Mouse (Mus musculus): Measurements from ENCODE around the gene Ctxn2. TPM values are rescaled to one million over a fixed set of nuclear protein-coding genes. Genes with fewer than 3 reads are reported as not detected.
"Not testable (repeated sequence)": the region's sequence is repeated elsewhere in the genome, so short reads cannot be mapped to it uniquely, and the experiment has no call there.

Gene Ctxn2
- total RNA-seq (2021), result not detected
- long read RNA-seq, experiment 1, result 0 reads
- long read RNA-seq, experiment 2, partial matches to known transcripts, result 1 of 1 reads
- long read RNA-seq, experiment 2, other reads (novel, unspliced or antisense), result 0 of 1 reads

DNA sequence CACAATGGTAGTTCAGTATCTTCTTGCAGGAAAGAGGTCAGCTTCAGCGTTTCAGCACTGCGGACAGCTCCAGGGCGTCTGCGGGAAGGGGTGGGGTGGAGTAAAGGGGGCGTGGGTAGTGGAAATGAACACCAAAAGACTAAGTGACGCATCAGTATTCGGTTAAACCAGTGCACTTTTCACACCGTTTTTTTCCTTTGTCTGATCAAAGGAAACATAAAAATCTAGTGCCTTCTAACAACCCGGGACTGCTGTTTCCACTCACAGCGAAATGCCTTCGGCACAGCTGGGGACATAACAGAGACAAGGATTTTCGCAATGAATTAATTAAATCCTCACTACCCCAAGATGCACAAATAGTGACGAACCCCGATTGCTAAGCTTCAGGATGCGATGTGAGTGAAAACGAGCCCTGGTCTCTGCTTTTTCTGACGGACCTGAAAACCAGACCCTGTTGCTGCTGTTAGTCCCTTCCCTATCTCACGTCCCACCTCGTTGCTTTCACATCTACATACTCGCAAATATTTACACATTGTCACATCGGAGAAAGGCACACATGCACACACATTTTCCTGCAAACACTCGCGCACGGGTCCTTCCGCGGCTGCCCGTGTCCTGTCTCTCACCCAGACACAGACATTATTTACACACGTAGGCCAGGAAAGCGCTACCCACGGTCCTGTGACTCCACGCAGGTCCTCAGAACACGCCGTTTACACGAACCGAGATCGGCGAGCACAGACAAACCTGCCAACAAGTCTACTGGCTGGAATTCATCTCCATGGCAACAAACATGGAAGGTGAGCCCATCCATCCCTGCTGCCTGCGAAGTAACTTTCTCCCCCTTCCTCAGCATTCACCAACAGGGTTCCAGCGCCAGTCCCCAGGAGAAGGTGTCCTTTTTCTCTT, at the start of gene Ctxn2:
Gene Ctxn2, plus strand, starts transcription at position 790 of the 909 bp plus-strand sequence.
- DNase-seq (ENCODE audit: low spot score in 2 of 2), result peak; percentile 76 to 78

- no peak for DNase-seq (ENCODE audit: low spot score in 2 of 2)
These were observed 47.7 kb upstream of the Ctxn2 start for GRCm38 (mm10) chr2:125088757-125089156.

- not testable (repeated sequence) for DNase-seq (ENCODE audit: low spot score in 2 of 2)
These were observed 44.4 kb upstream of the Ctxn2 start for GRCm38 (mm10) chr2:125092123-125092522.

GRCm38 (mm10) chr2:125104491-125104890, 32.0 kb upstream of the Ctxn2 start:
- not testable (repeated sequence) for DNase-seq (ENCODE audit: low spot score in 2 of 2)

- not testable (repeated sequence) for DNase-seq (ENCODE audit: low spot score in 2 of 2)
These were observed 30.0 kb upstream of the Ctxn2 start for GRCm38 (mm10) chr2:125106536-125106935.

DNA sequence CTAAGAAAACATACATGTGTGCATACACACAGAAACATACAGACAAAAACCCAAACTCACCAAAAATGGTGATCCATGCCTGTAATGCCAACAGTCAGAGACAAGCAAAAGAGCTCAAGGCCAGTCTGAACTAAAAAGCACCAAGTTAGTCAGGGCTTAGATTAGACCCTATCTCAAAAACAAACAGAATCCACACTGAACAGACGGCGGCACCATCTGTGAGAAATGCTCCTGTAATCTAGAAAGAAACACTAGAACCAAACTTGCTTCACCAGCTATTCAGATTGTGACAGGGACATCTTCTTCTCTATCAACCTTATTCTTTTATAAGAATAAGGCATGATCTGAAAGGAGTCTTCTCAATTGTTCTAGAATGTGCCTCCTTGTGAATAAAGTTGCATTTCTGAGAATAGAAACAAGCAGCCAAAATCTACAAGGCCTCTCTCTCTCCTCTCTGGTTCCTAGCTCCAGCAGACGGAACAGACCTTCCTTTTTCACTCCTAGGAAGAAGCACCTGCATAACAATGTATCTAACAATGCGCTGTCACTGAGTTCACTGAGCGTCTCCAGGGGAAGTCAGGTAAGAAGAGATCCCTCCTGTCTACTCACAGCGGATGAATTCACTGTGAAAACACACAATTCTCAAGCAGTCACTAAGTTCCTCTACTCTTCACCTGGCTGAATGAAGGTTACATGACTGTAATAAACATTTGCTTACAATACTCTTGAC, 16.9 kb upstream of the Ctxn2 start:
- DNase-seq (ENCODE audit: low spot score in 2 of 2), result no peak

GRCm38 (mm10) chr2:125122288-125122623, 14.2 kb upstream of the Ctxn2 start:
- no peak for DNase-seq (ENCODE audit: low spot score in 2 of 2)

GRCm38 (mm10) chr2:125122624-125123476, 13.6 kb upstream of the Ctxn2 start:
- DNase-seq (ENCODE audit: low spot score in 2 of 2), result peak; percentile 51 to 54

DNA sequence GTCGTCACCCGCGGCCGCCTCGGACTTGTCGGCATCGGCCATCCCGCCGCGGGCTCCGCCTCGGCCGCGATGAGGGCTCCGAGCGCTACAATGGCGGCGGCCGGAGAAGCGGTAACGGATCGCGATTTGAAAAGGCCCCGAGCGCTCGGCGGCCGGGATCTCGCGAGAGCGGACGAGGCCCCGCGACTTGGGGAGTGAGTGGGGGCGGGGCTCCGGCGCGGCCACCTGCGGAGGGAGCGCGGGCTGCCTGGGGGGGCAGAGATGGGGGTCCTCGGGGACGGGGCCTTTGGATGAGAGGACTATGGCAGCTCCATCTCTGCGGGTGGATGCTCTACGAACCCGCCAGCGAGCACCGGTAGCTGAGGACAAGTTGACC, 13.0 kb upstream of the Ctxn2 start, which contains the start of gene Myef2:
Gene Myef2, minus strand, starts transcription at position 185 of the 376 bp plus-strand sequence.
- DNase-seq (ENCODE audit: low spot score in 2 of 2), result peak; percentile 78 to 83

DNA sequence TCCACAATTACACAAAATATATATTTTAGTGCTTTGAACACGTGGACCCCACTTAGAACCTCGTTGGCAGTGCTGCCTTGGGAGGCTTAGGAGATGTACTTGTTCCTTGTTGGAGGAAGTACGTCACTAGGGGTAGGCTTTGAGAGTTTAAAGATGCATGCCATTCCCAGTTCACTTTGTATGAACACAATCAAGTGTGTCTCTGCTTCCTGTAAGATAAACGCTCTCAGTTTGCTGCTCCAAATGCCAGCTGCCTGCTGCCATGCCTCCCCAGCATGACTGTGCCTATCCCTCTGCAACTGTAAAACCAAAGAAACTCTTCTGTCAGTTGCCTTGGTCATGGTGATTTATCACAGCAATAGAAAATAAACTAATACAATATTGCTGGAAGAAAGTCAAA, 10.7 kb upstream of the Ctxn2 start:
- no peak for DNase-seq (ENCODE audit: low spot score in 2 of 2)

- DNase-seq (ENCODE audit: low spot score in 2 of 2), result no peak
These were observed 9.7 kb upstream of the Ctxn2 start for GRCm38 (mm10) chr2:125126792-125127191.

DNA sequence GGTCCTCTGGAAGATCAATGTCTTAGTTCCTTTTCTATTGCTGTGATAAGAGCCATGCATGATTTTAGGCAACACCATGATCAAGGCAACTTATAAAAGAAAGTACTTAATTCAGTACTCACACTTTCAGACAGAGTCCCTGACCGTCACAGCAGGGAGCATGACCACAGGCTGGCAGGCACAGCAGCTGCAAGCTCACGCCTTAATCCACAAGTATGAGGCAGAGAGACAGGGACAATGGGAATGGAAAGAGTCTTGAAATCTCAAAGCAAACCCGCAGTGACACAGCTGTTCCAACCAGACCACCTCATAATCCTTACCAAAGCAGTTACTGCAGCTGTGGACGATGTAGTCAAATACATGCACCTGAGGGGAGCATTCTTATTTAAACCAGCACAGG, 2.4 kb upstream of the Ctxn2 start:
- no peak for DNase-seq (ENCODE audit: low spot score in 2 of 2)

GRCm38 (mm10) chr2:125136846-125137245, 354 bp downstream of the Ctxn2 start:
- DNase-seq (ENCODE audit: low spot score in 2 of 2), result no peak

DNA sequence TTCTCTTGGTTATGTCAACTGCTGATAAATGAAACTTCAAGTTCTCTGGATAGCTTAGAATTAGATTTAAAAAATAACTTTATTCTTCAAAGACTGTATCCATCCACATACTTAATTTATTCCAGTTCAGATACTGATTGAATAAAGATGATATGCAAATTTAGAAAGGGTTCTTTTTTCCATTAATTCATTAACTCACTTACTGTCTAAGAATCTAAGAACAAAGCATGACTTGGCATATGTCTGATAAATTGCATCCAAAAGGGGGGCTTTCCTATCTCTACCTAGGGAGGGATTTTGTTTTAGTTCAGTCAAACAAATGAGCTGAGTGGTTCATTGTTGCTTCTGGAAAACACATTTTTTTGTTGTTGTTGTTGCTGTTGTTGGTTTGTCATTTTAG, 5.8 kb downstream of the Ctxn2 start:
- no peak for DNase-seq (ENCODE audit: low spot score in 2 of 2)

GRCm38 (mm10) chr2:125152388-125152787, 15.9 kb downstream of the Ctxn2 start, which contains the start of gene Slc12a1:
Gene Slc12a1 (plus strand): TSS chr2:125152505.
- DNase-seq (ENCODE audit: low spot score in 2 of 2), result no peak

DNA sequence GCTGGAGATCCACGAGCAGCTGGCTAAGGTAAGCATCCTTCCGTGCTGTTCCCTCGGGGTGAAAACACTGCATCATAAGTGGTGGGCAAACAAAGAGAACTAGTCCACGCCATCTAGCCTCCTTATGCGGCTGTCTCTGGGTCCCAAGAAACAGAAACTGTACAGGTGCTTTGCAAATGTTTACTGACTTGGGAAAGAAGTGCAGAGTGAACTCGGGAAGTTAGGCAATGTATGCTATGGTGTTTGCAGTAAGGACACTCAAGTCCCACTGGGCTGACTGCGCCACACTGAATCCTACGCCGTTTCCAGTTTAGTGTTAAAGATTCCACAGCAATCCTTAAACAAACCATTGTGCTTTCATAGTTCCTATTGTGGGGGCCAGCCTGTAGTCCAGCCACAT, 17.8 kb downstream of the Ctxn2 start:
- no peak for DNase-seq (ENCODE audit: low spot score in 2 of 2)

GRCm38 (mm10) chr2:125155504-125155903, 19.0 kb downstream of the Ctxn2 start:
- no peak for DNase-seq (ENCODE audit: low spot score in 2 of 2)

DNA sequence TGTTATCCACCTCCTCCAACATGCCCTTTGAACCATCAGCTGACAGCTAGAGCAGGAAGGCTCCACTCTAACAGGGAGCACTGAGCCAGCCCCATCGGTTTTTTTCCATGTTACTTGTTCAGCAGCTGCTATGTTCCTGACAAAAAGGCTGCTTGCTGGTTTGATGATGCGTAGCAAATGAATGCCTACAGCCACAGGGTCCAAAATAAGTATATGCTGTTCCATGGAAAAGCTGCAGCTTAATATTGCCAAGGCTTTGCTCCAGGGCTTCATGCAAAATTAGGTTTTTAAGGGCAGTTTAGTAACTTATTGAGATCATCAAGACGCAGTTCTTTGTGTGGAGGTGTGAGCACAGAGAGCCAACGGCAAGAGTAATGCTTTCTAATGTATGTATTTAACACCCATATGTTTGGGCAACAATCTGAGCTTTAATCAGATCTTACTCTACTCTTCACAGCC, 25.5 kb downstream of the Ctxn2 start:
- no peak for DNase-seq (ENCODE audit: low spot score in 2 of 2)

DNA sequence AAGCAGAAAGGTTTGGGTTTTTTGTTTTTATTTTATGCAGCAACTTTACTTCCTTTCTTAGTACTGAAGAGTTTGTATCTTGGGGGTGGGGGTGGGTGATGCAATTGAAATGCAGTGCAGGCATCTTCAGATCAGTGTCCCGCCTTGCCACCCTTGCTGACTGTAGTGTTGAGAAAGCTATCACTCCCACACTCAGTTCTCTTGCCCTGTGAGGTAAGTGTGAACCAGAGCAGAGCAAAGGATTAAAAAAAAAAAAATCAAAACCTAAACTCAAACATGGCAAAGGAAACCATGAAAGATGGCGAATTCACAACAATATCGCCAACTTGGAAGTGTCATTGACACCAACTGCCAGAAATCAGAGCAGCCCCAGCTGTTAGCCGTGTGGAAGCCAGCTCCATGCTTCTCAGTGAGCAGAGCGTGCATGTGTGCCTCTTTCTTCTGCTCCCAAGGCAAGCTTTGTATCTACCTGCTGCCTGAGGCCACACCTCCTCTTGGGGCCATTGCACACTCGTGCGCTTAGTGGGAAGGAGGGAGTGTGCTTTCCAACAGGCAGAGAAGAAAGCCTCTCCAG, 41.8 kb downstream of the Ctxn2 start:
- DNase-seq (ENCODE audit: low spot score in 2 of 2), result no peak

DNA sequence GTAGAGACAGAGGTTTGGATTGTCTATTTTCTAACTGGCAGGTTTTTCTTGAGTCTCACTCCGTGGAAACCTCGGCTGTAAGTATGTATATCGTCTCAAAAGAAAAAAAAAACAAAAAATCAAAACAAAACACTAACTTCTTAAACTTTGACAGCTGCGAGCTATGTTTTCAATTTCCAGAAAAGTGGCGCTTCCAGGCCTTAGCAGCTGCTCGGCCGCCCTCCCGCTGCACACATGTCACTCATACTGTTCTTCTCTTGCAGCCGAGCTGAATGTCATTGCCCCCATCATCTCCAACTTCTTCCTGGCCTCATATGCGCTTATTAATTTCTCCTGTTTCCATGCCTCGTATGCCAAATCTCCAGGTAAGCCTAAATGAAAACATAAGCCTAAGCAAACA, 51.4 kb downstream of the Ctxn2 start:
- no peak for DNase-seq (ENCODE audit: low spot score in 2 of 2)

Data from adrenal gland, adult 18-20 months (tissue).